Mouse (Mus musculus): ENCODE results near the gene Hoxa7.

GRCm38 (mm10) chr6:52225612-52226568, 4.2 kb upstream of the Hoxa7 start:
- TF ChIP-seq MAX (IDR thresholded peaks at IDR 0.05; ENCODE audit: low read depth) = no peak
- TF ChIP-seq POLR2A (IDR thresholded peaks at IDR 0.05; ENCODE audit: insufficient read length, low read depth) = peak; percentile 58
- no peak for TF ChIP-seq TCF12 (IDR thresholded peaks at IDR 0.05; ENCODE audit: insufficient read depth, poor library complexity, severe bottlenecking)
- TF ChIP-seq MYOD1 (IDR thresholded peaks at IDR 0.05; ENCODE audit: control insufficient read depth in 1 of 3, insufficient read length in 2 of 3, low read depth in 2 of 3) = no peak

All from myocyte (in vitro differentiated cells).